Comparison of ENCODE assay signal across 10 mouse cellular contexts in the genomic region with DNA sequence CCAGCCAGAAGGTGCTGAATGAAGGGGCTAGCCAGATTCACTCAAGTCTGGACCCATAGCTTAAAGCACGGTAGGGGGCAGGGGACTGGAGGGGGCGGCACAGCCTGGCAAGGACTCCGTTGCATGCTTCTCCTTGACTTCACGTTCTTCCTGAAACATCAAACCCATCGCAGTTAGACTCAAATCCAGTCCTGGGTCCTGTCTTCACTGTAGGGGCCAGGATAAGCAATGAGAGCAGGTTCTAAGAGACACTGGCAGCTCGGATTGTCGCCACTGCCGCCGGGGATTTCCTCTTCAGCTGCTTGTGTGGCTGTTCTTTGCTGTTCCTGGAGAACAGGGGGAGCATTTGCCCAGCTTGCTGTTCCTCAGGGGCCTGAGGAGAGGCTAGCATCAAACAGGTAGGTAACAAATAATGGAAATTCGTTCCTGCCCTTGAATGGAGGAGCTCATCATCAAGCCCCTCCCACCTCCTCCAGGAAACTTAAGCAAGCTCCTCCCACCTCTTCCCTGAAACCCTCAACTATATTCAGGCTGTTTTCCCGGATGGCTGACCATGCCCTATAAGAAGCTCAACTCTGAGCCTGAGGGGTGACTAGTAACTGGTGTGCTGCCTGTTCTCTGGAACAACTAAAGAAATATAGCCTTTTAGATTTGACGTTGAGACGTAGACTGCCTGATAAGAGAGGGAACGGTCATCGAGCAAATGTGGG. TPM values are rescaled to one million over a fixed set of nuclear protein-coding genes. Genes with fewer than 3 reads are reported as not detected.
DNase-seq lines count a peak whose midpoint lies in the region; ATAC-seq and TF ChIP-seq lines count a peak whose summit lies in the region.
"Had no signal": no experiment of that assay in that cellular context is flagged by ENCODE, and none has a peak within 500 bp of the region (broad histone marks: within the 10 kb centered on the region; RNA-seq: fewer than 3 reads in every experiment).

No protein-coding gene starts in this region.

- no peak overlapping the region for H3K27ac ChIP-seq in heart, adult 2 months
- H3K27ac ChIP-seq in forebrain, embryonic 14.5 days (ENCODE audit: low read depth, low read length) = no peak overlapping the region
- no peak overlapping the region for H3K27ac ChIP-seq in midbrain, postnatal 0 days (ENCODE audit: low read depth, low read length)

- TF ChIP-seq EP300 in heart, adult 2 months (IDR thresholded peaks at IDR 0.05; ENCODE audit: insufficient read depth, low read depth, low read length) = no peak

- no peaks in the 10 kb centered on the region for H3K9me3 ChIP-seq in forebrain, embryonic 14.5 days (replicated peaks; ENCODE audit: control insufficient read depth, low read length)
- H3K9me3 ChIP-seq in midbrain, postnatal 0 days (ENCODE audit: low read length) = no peaks in the 10 kb centered on the region

- no peak for TF ChIP-seq POLR2A in heart, adult 2 months (IDR thresholded peaks at IDR 0.05; ENCODE audit: insufficient read depth, low read depth, low read length)

- peak overlapping the region; percentile 41; the same call in 1 of the 2 replicates for H3K9ac ChIP-seq in heart, adult 2 months (ENCODE audit: low read depth, low read length)
- H3K9ac ChIP-seq in forebrain, embryonic 14.5 days (ENCODE audit: low read length) = peak overlapping the region; percentile 48; the same call in 1 of the 2 replicates
- no peak overlapping the region for H3K9ac ChIP-seq in midbrain, postnatal 0 days (replicated peaks; ENCODE audit: low read length, poor library complexity, severe bottlenecking)

- no peak for TF ChIP-seq CTCF in heart, adult 2 months (IDR thresholded peaks at IDR 0.05)
- TF ChIP-seq CTCF in midbrain, postnatal 0 days (IDR thresholded peaks at IDR 0.05) = no peak

- no peaks in the 10 kb centered on the region for H3K27me3 ChIP-seq in heart, adult 2 months (ENCODE audit: control insufficient read depth, insufficient read depth, low read length)
- H3K27me3 ChIP-seq in forebrain, embryonic 14.5 days (replicated peaks; ENCODE audit: control insufficient read depth, insufficient read depth, low read length) = no peaks in the 10 kb centered on the region
- H3K27me3 ChIP-seq in midbrain, postnatal 0 days (ENCODE audit: insufficient read depth, low read length) = no peaks in the 10 kb centered on the region

- ATAC-seq in forebrain, embryonic 14.5 days = no peak
- no peak for ATAC-seq in midbrain, postnatal 0 days (ENCODE audit: low FRiP score)

- intact Hi-C loops in heart, adult 2 months (cut with DNase I) = no loop called here
- intact Hi-C loops in heart, postnatal 36 days (cut with DNase I) = no loop called here

- H3K4me2 ChIP-seq in forebrain, embryonic 14.5 days (ENCODE audit: low read length) = peak overlapping the region; percentile 44
- H3K4me2 ChIP-seq in midbrain, postnatal 0 days (ENCODE audit: low read depth, low read length, poor library complexity, severe bottlenecking) = peak overlapping the region; percentile 39

- WGBS in heart, adult 2 months = 18% methylated on average over 15 of the region's 15 CpGs
- WGBS in forebrain, embryonic 14.5 days = 28% methylated on average over 15 of the region's 15 CpGs
- WGBS in midbrain, postnatal 0 days = 19% methylated on average over 15 of the region's 15 CpGs

- H3K4me3 ChIP-seq in heart, adult 2 months = peak overlapping the region; percentile 17
- H3K4me3 ChIP-seq in forebrain, embryonic 14.5 days (ENCODE audit: low read depth, low read length) = peak overlapping the region; percentile 16; the same call in 1 of the 2 replicates
- peak overlapping the region; percentile 6; the same call in 1 of the 2 replicates for H3K4me3 ChIP-seq in midbrain, postnatal 0 days (ENCODE audit: low read depth, low read length)

- no peak for DNase-seq in heart, adult 2 months
- no peak for DNase-seq in heart, postnatal 36 days
- peak; percentile 20 for DNase-seq in forebrain, embryonic 14.5 days (ENCODE audit: low spot score)
- DNase-seq in kidney, postnatal 4 days = peak; percentile 18 to 55
- DNase-seq in midbrain, postnatal 0 days (ENCODE audit: low spot score) = peak; percentile 13
- no peak for DNase-seq in spleen, postnatal 4 days (ENCODE audit: low spot score in 2 of 2)
- DNase-seq in spleen, postnatal 14 days (ENCODE audit: low spot score in 2 of 2) = no peak
- no peak for DNase-seq in frontal cortex, postnatal 25 days (ENCODE audit: low spot score in 2 of 2)

- no peaks in the 10 kb centered on the region for H3K79me2 ChIP-seq in heart, adult 2 months (replicated peaks; ENCODE audit: control insufficient read depth, insufficient read depth, low read length)

- H3K36me3 ChIP-seq in heart, adult 2 months (ENCODE audit: control insufficient read depth, insufficient read depth, low read length) = no peaks in the 10 kb centered on the region
- no peaks in the 10 kb centered on the region for H3K36me3 ChIP-seq in forebrain, embryonic 14.5 days (ENCODE audit: control insufficient read depth, insufficient read depth, low read length)
- H3K36me3 ChIP-seq in midbrain, postnatal 0 days (ENCODE audit: insufficient read depth, low read length) = peaks cover 3% of the 10 kb centered on the region; the same call in 1 of the 2 replicates

- no peaks in the 10 kb centered on the region for H3K4me1 ChIP-seq in heart, adult 2 months (ENCODE audit: control insufficient read depth, insufficient read depth, low read length)
- peaks cover 4% of the 10 kb centered on the region for H3K4me1 ChIP-seq in forebrain, embryonic 14.5 days (ENCODE audit: control insufficient read depth, insufficient read depth, low read length)
- no peaks in the 10 kb centered on the region for H3K4me1 ChIP-seq in midbrain, postnatal 0 days (ENCODE audit: insufficient read depth, low read length)

RNA-seq across cellular contexts. Expression of a gene that starts 18.3 kb away (rescaled TPM):
- not detected for total RNA-seq in heart, adult 2 months (2021)
- not detected in 2 replicates for polyA plus RNA-seq in heart, adult 2 months (2012; rRNA removed)
- not detected for total RNA-seq in heart, postnatal 36 days (2021)
- polyA plus RNA-seq in forebrain, embryonic 14.5 days (2014; fragmentation: Nextera tagmentation; extraction: Ambion mirVana) = not detected in 2 replicates
- not detected in 2 replicates for total RNA-seq in midbrain, postnatal 0 days (2014; rRNA removed)
- polyA plus RNA-seq in midbrain, postnatal 0 days (2015; fragmentation: Nextera tagmentation; extraction: Ambion mirVana) = not detected in 2 replicates
- total RNA-seq: heart, postnatal 10 days had no signal
- polyA plus RNA-seq: testis, adult 2 months had no signal

RNA-seq across cellular contexts. Expression of a gene that starts 31.9 kb away (rescaled TPM):
- total RNA-seq in heart, adult 2 months (2021) = not detected
- not detected in 2 replicates for polyA plus RNA-seq in heart, adult 2 months (2012; rRNA removed)
- not detected for total RNA-seq in heart, postnatal 36 days (2021)
- not detected in 2 replicates for polyA plus RNA-seq in forebrain, embryonic 14.5 days (2014; fragmentation: Nextera tagmentation; extraction: Ambion mirVana)
- total RNA-seq in midbrain, postnatal 0 days (2014; rRNA removed) = not detected in 2 replicates
- not detected in 2 replicates for polyA plus RNA-seq in midbrain, postnatal 0 days (2015; fragmentation: Nextera tagmentation; extraction: Ambion mirVana)
- total RNA-seq: heart, postnatal 10 days had no signal
- polyA plus RNA-seq: testis, adult 2 months had no signal

RNA-seq across cellular contexts. Expression of a gene that starts 45.6 kb away (rescaled TPM):
- not detected for total RNA-seq in heart, adult 2 months (2021)
- polyA plus RNA-seq in heart, adult 2 months (2012; rRNA removed) = not detected in 2 replicates
- total RNA-seq in heart, postnatal 36 days (2021) = not detected
- not detected in 2 replicates for polyA plus RNA-seq in forebrain, embryonic 14.5 days (2014; fragmentation: Nextera tagmentation; extraction: Ambion mirVana)
- total RNA-seq in midbrain, postnatal 0 days (2014; rRNA removed) = not detected in 2 replicates
- polyA plus RNA-seq in midbrain, postnatal 0 days (2015; fragmentation: Nextera tagmentation; extraction: Ambion mirVana) = not detected in 2 replicates
- total RNA-seq: heart, postnatal 10 days had no signal
- polyA plus RNA-seq: testis, adult 2 months had no signal

Comparison
In these comparisons a context has a peak if more than half of its experiments do, and no peak if none do; other contexts are left out.
1. DNase-seq: peak in forebrain, embryonic 14.5 days (single experiment), kidney, postnatal 4 days (2 of 2) and midbrain, postnatal 0 days (single experiment); none in heart, adult 2 months (0 of 2), heart, postnatal 36 days (0 of 2), spleen, postnatal 4 days (0 of 2), spleen, postnatal 14 days (0 of 2) and frontal cortex, postnatal 25 days (0 of 2).
2. Peak in every context shown above with its lines, with median percentiles within 50 percentile points of each other: H3K4me3 ChIP-seq.